Mouse (Mus musculus) c-Kit-negative CD71-positive TER-119-positive erythroid progenitor cells, embryonic 14.5 days (primary cell): ENCODE results near the gene Trappc6b.
"Not testable (repeated sequence)": the region's sequence is repeated elsewhere in the genome, so short reads cannot be mapped to it uniquely, and the experiment has no call there.

Experiments used
- DNase-seq: peaks from one replicate; pipeline ENCODE4 v3.0.0-alpha.2; 2013; ENCODE audit warnings: low read depth, low spot score

The Trappc6b gene

GRCm38 (mm10) chr12:59060993-59061595, at the start of gene Trappc6b:
Trappc6b (minus strand) TSS chr12:59061472.
- DNase-seq, result peak; percentile 58

- DNase-seq, result no peak
Measured at GRCm38 (mm10) chr12:59107926-59108325, 46.7 kb upstream of the Trappc6b start.

GRCm38 (mm10) chr12:59106491-59106890, 45.2 kb upstream of the Trappc6b start:
- DNase-seq, result no peak

GRCm38 (mm10) chr12:59105914-59106313, 44.6 kb upstream of the Trappc6b start:
- DNase-seq, result no peak

- no peak for DNase-seq
Measured at GRCm38 (mm10) chr12:59104771-59105170, 43.5 kb upstream of the Trappc6b start.

- no peak for DNase-seq
Measured at GRCm38 (mm10) chr12:59095104-59096025, 34.1 kb upstream of the Trappc6b start, which contains the start of gene Mia2. Mia2 (plus strand) TSS chr12:59095799.

- DNase-seq, result no peak
Measured at GRCm38 (mm10) chr12:59093543-59093942, 32.3 kb upstream of the Trappc6b start.

GRCm38 (mm10) chr12:59086171-59086570, 24.9 kb upstream of the Trappc6b start:
- no peak for DNase-seq

GRCm38 (mm10) chr12:59084446-59084845, 23.2 kb upstream of the Trappc6b start:
- DNase-seq, result no peak

GRCm38 (mm10) chr12:59080461-59080860, 19.2 kb upstream of the Trappc6b start:
- no peak for DNase-seq

- no peak for DNase-seq
Measured at GRCm38 (mm10) chr12:59077883-59078282, 16.6 kb upstream of the Trappc6b start.

GRCm38 (mm10) chr12:59076996-59077395, 15.7 kb upstream of the Trappc6b start:
- DNase-seq, result no peak

GRCm38 (mm10) chr12:59074052-59074451, 12.8 kb upstream of the Trappc6b start:
- no peak for DNase-seq

- no peak for DNase-seq
Measured at GRCm38 (mm10) chr12:59072286-59072685, 11.0 kb upstream of the Trappc6b start.

- DNase-seq, result no peak
Measured at GRCm38 (mm10) chr12:59068791-59069190, 7.5 kb upstream of the Trappc6b start.

GRCm38 (mm10) chr12:59067095-59067494, 5.8 kb upstream of the Trappc6b start:
- no peak for DNase-seq

GRCm38 (mm10) chr12:59066448-59067077, 5.3 kb upstream of the Trappc6b start, which contains the start of gene Pnn:
Pnn (plus strand) TSS chr12:59066884.
- peak; percentile 90 for DNase-seq

- no peak for DNase-seq
Measured at GRCm38 (mm10) chr12:59065776-59066175, 4.5 kb upstream of the Trappc6b start.

GRCm38 (mm10) chr12:59064837-59065236, 3.6 kb upstream of the Trappc6b start:
- DNase-seq, result no peak

- DNase-seq, result no peak
Measured at GRCm38 (mm10) chr12:59060322-59060721, 950 bp downstream of the Trappc6b start.

GRCm38 (mm10) chr12:59058242-59058641, 3.0 kb downstream of the Trappc6b start:
- DNase-seq, result not testable (repeated sequence)

- DNase-seq, result no peak
Measured at GRCm38 (mm10) chr12:59056222-59056621, 5.0 kb downstream of the Trappc6b start.
